ENCODE assay signal across 17 mouse cellular contexts in the genomic region with DNA sequence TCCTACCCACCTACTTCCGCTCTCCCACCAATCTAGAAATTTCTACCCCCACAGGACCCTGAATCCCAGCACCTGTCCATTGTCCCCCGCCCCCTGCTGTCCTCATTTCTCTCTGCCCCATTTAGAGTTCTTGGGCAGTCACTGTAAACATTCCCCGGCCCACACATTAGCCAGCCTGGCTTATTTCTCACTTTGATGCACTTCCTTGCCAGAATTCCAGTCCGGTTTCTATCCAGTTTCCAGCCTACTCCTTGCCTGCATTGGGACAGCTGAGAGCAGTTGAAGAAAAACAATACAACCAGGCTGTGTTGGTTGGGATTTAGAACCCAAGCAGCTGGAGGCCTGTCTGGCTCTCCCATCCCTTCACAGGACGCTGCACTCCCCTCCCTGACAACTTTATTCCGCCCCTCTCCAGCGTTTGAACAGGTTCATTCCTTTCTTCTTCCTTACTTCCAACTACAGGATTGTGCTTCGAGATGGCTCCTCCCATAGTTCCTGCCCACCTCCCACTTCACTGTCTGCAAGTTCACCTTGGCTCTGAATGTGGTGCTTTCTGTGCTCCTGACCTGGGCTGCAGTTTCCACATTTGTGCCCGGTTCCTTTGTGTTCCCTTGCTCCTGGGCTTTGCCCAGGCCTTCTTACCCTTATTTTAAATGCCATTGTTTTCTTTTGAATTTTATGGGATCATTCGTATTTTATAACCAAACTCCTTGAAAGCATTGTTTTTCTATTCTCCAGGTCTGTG. TPM values are rescaled to one million over a fixed set of nuclear protein-coding genes. Genes with fewer than 3 reads are reported as not detected.
DNase-seq lines count a peak whose midpoint lies in the region; ATAC-seq lines count a peak whose summit lies in the region.
"Had no signal": no experiment of that assay in that cellular context is flagged by ENCODE, and none has a peak within 500 bp of the region (broad histone marks: within the 10 kb centered on the region; RNA-seq: fewer than 3 reads in every experiment).

No protein-coding gene starts in this region.

- 62% methylated on average over 10 of the region's 10 CpGs for WGBS in limb, embryonic 13.5 days
- 73% methylated on average over 10 of the region's 10 CpGs for WGBS in limb, embryonic 10.5 days
- WGBS in forebrain, embryonic 15.5 days = 67% methylated on average over 10 of the region's 10 CpGs

- DNase-seq in heart, adult 11 months = peak; percentile 60
- DNase-seq in heart, postnatal 4 days = no peak
- DNase-seq in limb, embryonic 10.5 days (ENCODE audit: low spot score) = no peak
- peak; percentile 7 to 49 for DNase-seq in spleen, postnatal 4 days (ENCODE audit: low spot score in 2 of 2)
- no peak for DNase-seq in spleen, adult 12 weeks (ENCODE audit: low spot score)
- no peak for DNase-seq in MN1 (ENCODE audit: low spot score)
- DNase-seq: cerebellum, postnatal 25 days; forebrain, postnatal 0 days; gastrocnemius, postnatal 25 days; kidney, postnatal 10 days; thymus, postnatal 25 days had no signal

- H3K27ac ChIP-seq in limb, embryonic 13.5 days = no peak overlapping the region
- no peak overlapping the region for H3K27ac ChIP-seq in limb, embryonic 10.5 days
- H3K27ac ChIP-seq in forebrain, embryonic 15.5 days (replicated peaks) = no peak overlapping the region
- H3K27ac ChIP-seq: hindbrain, postnatal 0 days; limb, embryonic 12.5 days; stomach, embryonic 15.5 days had no signal

- no peaks in the 10 kb centered on the region for H3K36me3 ChIP-seq in limb, embryonic 13.5 days
- H3K36me3 ChIP-seq in limb, embryonic 10.5 days = no peaks in the 10 kb centered on the region
- no peaks in the 10 kb centered on the region for H3K36me3 ChIP-seq in forebrain, embryonic 15.5 days
- H3K36me3 ChIP-seq: limb, embryonic 12.5 days; stomach, embryonic 15.5 days had no signal

- H3K4me3 ChIP-seq in limb, embryonic 13.5 days = no peak overlapping the region
- no peak overlapping the region for H3K4me3 ChIP-seq in limb, embryonic 10.5 days
- no peak overlapping the region for H3K4me3 ChIP-seq in forebrain, embryonic 15.5 days
- H3K4me3 ChIP-seq: limb, embryonic 12.5 days; stomach, embryonic 15.5 days had no signal

- H3K9me3 ChIP-seq in limb, embryonic 13.5 days = no peaks in the 10 kb centered on the region
- H3K9me3 ChIP-seq in limb, embryonic 10.5 days (replicated peaks) = no peaks in the 10 kb centered on the region
- H3K9me3 ChIP-seq in forebrain, embryonic 15.5 days = no peaks in the 10 kb centered on the region
- H3K9me3 ChIP-seq: limb, embryonic 12.5 days; stomach, embryonic 15.5 days had no signal

- no peak overlapping the region for H3K4me2 ChIP-seq in limb, embryonic 13.5 days (replicated peaks)
- no peak overlapping the region for H3K4me2 ChIP-seq in forebrain, embryonic 15.5 days (replicated peaks)
- H3K4me2 ChIP-seq: heart, embryonic 11.5 days; limb, embryonic 12.5 days; stomach, embryonic 15.5 days had no signal

- H3K4me1 ChIP-seq in limb, embryonic 13.5 days = no peaks in the 10 kb centered on the region
- H3K4me1 ChIP-seq in limb, embryonic 10.5 days = no peaks in the 10 kb centered on the region; the same call in 1 of the 2 replicates
- H3K4me1 ChIP-seq in forebrain, embryonic 15.5 days = no peaks in the 10 kb centered on the region
- H3K4me1 ChIP-seq: limb, embryonic 12.5 days; stomach, embryonic 15.5 days had no signal

- ATAC-seq in limb, embryonic 13.5 days (ENCODE audit: low FRiP score, low read depth) = 0 out of 2 replicates have a peak, but pooled peaks have one; percentile 32
- no peak for ATAC-seq in forebrain, embryonic 15.5 days (replicated peaks)
- ATAC-seq: forebrain, postnatal 0 days; hindbrain, postnatal 0 days had no signal

- H3K27me3 ChIP-seq in limb, embryonic 13.5 days = no peaks in the 10 kb centered on the region
- H3K27me3 ChIP-seq in limb, embryonic 10.5 days (ENCODE audit: low read depth, poor library complexity, severe bottlenecking) = no peaks in the 10 kb centered on the region
- H3K27me3 ChIP-seq in forebrain, embryonic 15.5 days = no peaks in the 10 kb centered on the region
- H3K27me3 ChIP-seq: limb, embryonic 12.5 days; stomach, embryonic 15.5 days had no signal

- H3K9ac ChIP-seq in limb, embryonic 13.5 days = no peak overlapping the region
- no peak overlapping the region for H3K9ac ChIP-seq in forebrain, embryonic 15.5 days (replicated peaks)
- H3K9ac ChIP-seq: forebrain, postnatal 0 days; limb, embryonic 12.5 days; stomach, embryonic 15.5 days had no signal

RNA-seq across cellular contexts. Expression of gene Cdc42bpa, which starts 36.4 kb away (rescaled TPM):
- total RNA-seq in heart, postnatal 4 days (2021) = 10 to 100 TPM; 67.1 to 70.3 TPM
- polyA plus RNA-seq in limb, embryonic 13.5 days (2015; fragmentation: Nextera tagmentation; extraction: Ambion mirVana) = 20.4 and 22.3 TPM in 2 replicates
- polyA plus RNA-seq in limb, embryonic 10.5 days (2016; fragmentation: Nextera tagmentation; extraction: Ambion mirVana) = 10.8 and 14.3 TPM in 2 replicates
- 29.9 and 32.6 TPM in 2 replicates for polyA plus RNA-seq in forebrain, embryonic 15.5 days (2015; fragmentation: Nextera tagmentation; extraction: Ambion mirVana)

Comparison
In these comparisons a context has a peak if more than half of its experiments do, and no peak if none do; other contexts are left out.
1. DNase-seq: peak in heart, adult 11 months (single experiment) and spleen, postnatal 4 days (2 of 2); none in heart, postnatal 4 days (single experiment), limb, embryonic 10.5 days (single experiment), spleen, adult 12 weeks (single experiment) and MN1 (single experiment).